8 mouse cellular contexts compared by ENCODE assay signal in genomic region chr9:70679132-70680091, GRCm38 (mm10). TPM values are rescaled to one million over a fixed set of nuclear protein-coding genes. Genes with fewer than 3 reads are reported as not detected.
DNase-seq lines count a peak whose midpoint lies in the region; ATAC-seq and TF ChIP-seq lines count a peak whose summit lies in the region.

No protein-coding gene starts in this region.

- H3K9me3 ChIP-seq in ES-Bruce4 (replicated peaks; ENCODE audit: control insufficient read depth, insufficient read depth, low read length, poor library complexity, severe bottlenecking): no peaks in the 10 kb centered on the region
- no peaks in the 10 kb centered on the region for H3K9me3 ChIP-seq in heart, embryonic 16.5 days (replicated peaks; ENCODE audit: control insufficient read depth, low read length)
- H3K9me3 ChIP-seq in lung, embryonic 14.5 days (ENCODE audit: low read depth, low read length): no peaks in the 10 kb centered on the region
- no peaks in the 10 kb centered on the region for H3K9me3 ChIP-seq in neural tube, embryonic 14.5 days (ENCODE audit: control insufficient read depth, low read length)

- no peak for TF ChIP-seq CTCF in ES-Bruce4 (IDR thresholded peaks at IDR 0.05; ENCODE audit: low read depth, low read length)
- no peak for TF ChIP-seq CTCF in lung, embryonic 14.5 days (IDR thresholded peaks at IDR 0.05; ENCODE audit: low read depth)

- H3K4me2 ChIP-seq in heart, embryonic 16.5 days (ENCODE audit: low read depth, low read length): peak overlapping the region; percentile 78
- peak overlapping the region; percentile 85 for H3K4me2 ChIP-seq in lung, embryonic 14.5 days
- peak overlapping the region; percentile 86 for H3K4me2 ChIP-seq in neural tube, embryonic 14.5 days (ENCODE audit: low read depth, low read length)

- peak; percentile 48 for ATAC-seq in erythroid progenitor cell, adult 5-6 weeks (replicated peaks; ENCODE audit: low FRiP score, poor library complexity, severe bottlenecking)
- peak; percentile 57 for ATAC-seq in heart, embryonic 16.5 days (replicated peaks; ENCODE audit: extremely low read depth, insufficient read depth, low FRiP score)
- peak; percentile 71 for ATAC-seq in lung, embryonic 14.5 days (ENCODE audit: insufficient read depth)
- ATAC-seq in neural tube, embryonic 14.5 days (ENCODE audit: low read depth): no peak; the same call in none of the 2 replicates

- no peaks in the 10 kb centered on the region for H3K36me3 ChIP-seq in ES-Bruce4 (ENCODE audit: control insufficient read depth, insufficient read depth, low read length, poor library complexity, severe bottlenecking)
- H3K36me3 ChIP-seq in heart, embryonic 16.5 days (ENCODE audit: control insufficient read depth, insufficient read depth): no peaks in the 10 kb centered on the region
- H3K36me3 ChIP-seq in lung, embryonic 14.5 days (ENCODE audit: insufficient read depth): no peaks in the 10 kb centered on the region
- no peaks in the 10 kb centered on the region for H3K36me3 ChIP-seq in neural tube, embryonic 14.5 days (ENCODE audit: control insufficient read depth, insufficient read depth, low read length)

- no peak for TF ChIP-seq EP300 in ES-Bruce4 (IDR thresholded peaks at IDR 0.05; ENCODE audit: insufficient read depth, low read depth, low read length)

- under 1% methylated on average over 96 of the region's 103 CpGs for WGBS in heart, embryonic 16.5 days
- under 1% methylated on average over 94 of the region's 103 CpGs for WGBS in lung, embryonic 14.5 days
- WGBS in neural tube, embryonic 14.5 days: under 1% methylated on average over 83 of the region's 103 CpGs

- H3K4me1 ChIP-seq in ES-Bruce4 (ENCODE audit: control insufficient read depth, insufficient read depth, low read length): no peaks in the 10 kb centered on the region
- peaks cover 15% of the 10 kb centered on the region for H3K4me1 ChIP-seq in heart, embryonic 16.5 days (ENCODE audit: control insufficient read depth, insufficient read depth, low read length)
- peaks cover 2% of the 10 kb centered on the region; the same call in 1 of the 2 replicates for H3K4me1 ChIP-seq in lung, embryonic 14.5 days (ENCODE audit: insufficient read depth)
- H3K4me1 ChIP-seq in neural tube, embryonic 14.5 days (ENCODE audit: control insufficient read depth, insufficient read depth, low read length): peaks cover 21% of the 10 kb centered on the region

- H3K27me3 ChIP-seq in ES-Bruce4 (ENCODE audit: control insufficient read depth, insufficient read depth, low read length, poor library complexity, severe bottlenecking): 0 out of 2 replicates have a peak, but pooled peaks cover 2% of the 10 kb centered on the region
- H3K27me3 ChIP-seq in heart, embryonic 16.5 days (ENCODE audit: control insufficient read depth, insufficient read depth, low read length): no peaks in the 10 kb centered on the region
- H3K27me3 ChIP-seq in lung, embryonic 14.5 days (ENCODE audit: insufficient read depth, low read length): no peaks in the 10 kb centered on the region
- no peaks in the 10 kb centered on the region for H3K27me3 ChIP-seq in neural tube, embryonic 14.5 days (ENCODE audit: control insufficient read depth, insufficient read depth, low read length)

- H3K27ac ChIP-seq in ES-Bruce4 (ENCODE audit: insufficient read depth, low read length): no peak overlapping the region
- H3K27ac ChIP-seq in heart, embryonic 16.5 days (ENCODE audit: low read length): peak overlapping the region; percentile 96
- H3K27ac ChIP-seq in lung, embryonic 14.5 days (ENCODE audit: low read depth): peak overlapping the region; percentile 97
- peak overlapping the region; percentile 93 for H3K27ac ChIP-seq in neural tube, embryonic 14.5 days (ENCODE audit: low read depth, low read length)

- H3K9ac ChIP-seq in ES-Bruce4 (ENCODE audit: low read depth, poor library complexity, severe bottlenecking): peak overlapping the region; percentile 89
- peak overlapping the region; percentile 94 for H3K9ac ChIP-seq in heart, embryonic 16.5 days (ENCODE audit: low read length)
- H3K9ac ChIP-seq in lung, embryonic 14.5 days: peak overlapping the region; percentile 97
- peak overlapping the region; percentile 92 for H3K9ac ChIP-seq in neural tube, embryonic 14.5 days (replicated peaks; ENCODE audit: low read depth, low read length)

- TF ChIP-seq POLR2A in ES-Bruce4 (IDR thresholded peaks at IDR 0.05; ENCODE audit: insufficient read depth, low read length): no peak

- H3K4me3 ChIP-seq in ES-Bruce4 (ENCODE audit: low read depth, low read length): peak overlapping the region; percentile 83
- peak overlapping the region; percentile 86 for H3K4me3 ChIP-seq in heart, embryonic 16.5 days (ENCODE audit: low read length)
- H3K4me3 ChIP-seq in lung, embryonic 14.5 days (ENCODE audit: low read depth, low read length): peak overlapping the region; percentile 94
- peak overlapping the region; percentile 97 for H3K4me3 ChIP-seq in neural tube, embryonic 14.5 days (ENCODE audit: low read depth, low read length)

- DNase-seq in adrenal gland, postnatal 4 days (ENCODE audit: low spot score in 2 of 2): peak; percentile 5 to 8
- peak; percentile 63 for DNase-seq in kidney, postnatal 14 days
- peak; percentile 64 for DNase-seq in lung, embryonic 14.5 days
- DNase-seq in thymus, postnatal 10 days (ENCODE audit: low spot score in 2 of 2): peak; percentile 43 to 45

RNA-seq across cellular contexts. Expression of gene Adam10, which starts 0.6 kb away (rescaled TPM):
- 31.4 and 34.8 TPM in 2 replicates for polyA plus RNA-seq in ES-Bruce4 (2011; ENCODE audit: insufficient read depth, insufficient read length, low read depth, missing spikeins)
- 10 to 100 TPM; 63.8 to 74.9 TPM for total RNA-seq in adrenal gland, postnatal 4 days (2021)
- 334 and 407 TPM in 2 replicates for total RNA-seq in erythroid progenitor cell, adult 5-6 weeks (2015; ENCODE audit: low replicate concordance)
- 328 and 349 TPM in 2 replicates for total RNA-seq in erythroid progenitor cell, adult 5-6 weeks (2017; ENCODE audit: low replicate concordance)
- 57.1 and 58.2 TPM in 2 replicates for polyA plus RNA-seq in heart, embryonic 16.5 days (2015; fragmentation: Nextera tagmentation; extraction: Ambion mirVana)
- 80.2 and 86.0 TPM in 2 replicates for polyA plus RNA-seq in lung, embryonic 14.5 days (2014; fragmentation: Nextera tagmentation; extraction: Ambion mirVana)
- polyA plus RNA-seq in neural tube, embryonic 14.5 days (2014; fragmentation: Nextera tagmentation; extraction: Ambion mirVana): 48.6 and 69.6 TPM in 2 replicates

RNA-seq across cellular contexts. Expression of gene Mindy2, which starts 22.4 kb away (rescaled TPM):
- polyA plus RNA-seq in ES-Bruce4 (2011; ENCODE audit: insufficient read depth, insufficient read length, low read depth, missing spikeins): 3.5 and 4.0 TPM in 2 replicates
- total RNA-seq in adrenal gland, postnatal 4 days (2021): 10 to 100 TPM; 17.8 to 19.0 TPM
- total RNA-seq in erythroid progenitor cell, adult 5-6 weeks (2015; ENCODE audit: low replicate concordance): 76.4 and 97.3 TPM in 2 replicates
- total RNA-seq in erythroid progenitor cell, adult 5-6 weeks (2017; ENCODE audit: low replicate concordance): 78.0 and 94.2 TPM in 2 replicates
- 10.2 and 10.9 TPM in 2 replicates for polyA plus RNA-seq in heart, embryonic 16.5 days (2015; fragmentation: Nextera tagmentation; extraction: Ambion mirVana)
- polyA plus RNA-seq in lung, embryonic 14.5 days (2014; fragmentation: Nextera tagmentation; extraction: Ambion mirVana): 10.6 and 11.2 TPM in 2 replicates
- 20.4 and 24.1 TPM in 2 replicates for polyA plus RNA-seq in neural tube, embryonic 14.5 days (2014; fragmentation: Nextera tagmentation; extraction: Ambion mirVana)

RNA-seq across cellular contexts. Expression of gene Gm10642, which starts 23.4 kb away (rescaled TPM):
- not detected in 2 replicates for polyA plus RNA-seq in ES-Bruce4 (2011; ENCODE audit: insufficient read depth, insufficient read length, low read depth, missing spikeins)
- under 1 TPM; 0.48 to 0.76 TPM for total RNA-seq in adrenal gland, postnatal 4 days (2021)
- total RNA-seq in erythroid progenitor cell, adult 5-6 weeks (2015; ENCODE audit: low replicate concordance): 1.8 and 5.4 TPM in 2 replicates
- 4.1 and 16.4 TPM in 2 replicates for total RNA-seq in erythroid progenitor cell, adult 5-6 weeks (2017; ENCODE audit: low replicate concordance)
- polyA plus RNA-seq in heart, embryonic 16.5 days (2015; fragmentation: Nextera tagmentation; extraction: Ambion mirVana): 0.32 and 0.35 TPM in 2 replicates
- 0.27 and 0.45 TPM in 2 replicates for polyA plus RNA-seq in lung, embryonic 14.5 days (2014; fragmentation: Nextera tagmentation; extraction: Ambion mirVana)
- 0.27 and 0.33 TPM in 2 replicates for polyA plus RNA-seq in neural tube, embryonic 14.5 days (2014; fragmentation: Nextera tagmentation; extraction: Ambion mirVana)

Comparison
In these comparisons a context has a peak if more than half of its experiments do, and no peak if none do; other contexts are left out.
1. DNase-seq: peak in every context shown above with its lines; median percentile 64 in lung, embryonic 14.5 days; 63 in kidney, postnatal 14 days; 44 in thymus, postnatal 10 days; 6 in adrenal gland, postnatal 4 days.